Mouse (Mus musculus) intestine, embryonic 16.5 days (tissue): ENCODE measurements around the gene Islr. TPM values are rescaled to one million over a fixed set of nuclear protein-coding genes. Genes with fewer than 3 reads are reported as not detected.
A peak's percentile ranks its signal among the peaks of the same experiment; 100 is the strongest.

Experiments
- ATAC-seq: fragments of 200-750 bp; cut with Nextera tagmentation; 2 replicates; pipeline ENCODE4 v1.8.0; 2017; ENCODE audit warnings: moderate TSS enrichment, moderate library complexity
- H3K27ac ChIP-seq: fragments of 300-500 bp; sonication (generic); 2 replicates; pipeline ENCODE4 v1.5.1; 2014; ENCODE audit warnings: mild to moderate bottlenecking, low read length
- H3K27me3 ChIP-seq: fragments of 300-500 bp; sonication (generic); replicated peaks from 2 replicates; pipeline ENCODE4 v1.6.1; 2014; ENCODE audit warnings: low read length, control low read depth, mixed read lengths; ENCODE audit not compliant: control insufficient read depth, insufficient read depth
- H3K36me3 ChIP-seq: fragments of 300-500 bp; sonication (generic); 2 replicates; pipeline ENCODE4 v1.6.1; 2014; ENCODE audit warnings: low read length, control low read depth; ENCODE audit not compliant: control insufficient read depth, insufficient read depth
- H3K4me1 ChIP-seq: fragments of 300-500 bp; sonication (generic); 2 replicates; pipeline ENCODE4 v1.6.1; 2014; ENCODE audit warnings: low read length, control low read depth, mixed read lengths; ENCODE audit not compliant: control insufficient read depth, insufficient read depth
- H3K4me2 ChIP-seq: fragments of 300-500 bp; sonication (generic); 2 replicates; pipeline ENCODE4 v1.6.1; 2014; ENCODE audit warnings: low read depth, low read length, control low read depth
- H3K4me3 ChIP-seq: fragments of 300-500 bp; sonication (generic); 2 replicates; pipeline ENCODE4 v1.5.1; 2014; ENCODE audit warnings: mild to moderate bottlenecking, low read length
- H3K9ac ChIP-seq: fragments of 300-500 bp; sonication (generic); 2 replicates; pipeline ENCODE4 v1.6.1; 2014; ENCODE audit warnings: low read depth, low read length
- H3K9me3 ChIP-seq: fragments of 300-500 bp; sonication (generic); 2 replicates; pipeline ENCODE4 v1.6.1; 2016; ENCODE audit warnings: low read length, control low read depth; ENCODE audit not compliant: control insufficient read depth
- WGBS: fragments of 180-500 bp; shearing (Covaris S2); extraction: QIAGEN DNeasy Blood & Tissue Kit; methylation state at CpG from one replicate; pipeline ENCODE4 v1.1.7; 2014; 5-methylcytosine and 5-hydroxymethylcytosine counted together
- polyA plus RNA-seq: library from polyadenylated mRNA; unstranded; fragments of >200 nt; fragmentation: Nextera tagmentation; extraction: Ambion mirVana; gene quantifications from 2 replicates; pipeline ENCODE4 v1.2.1, GENCODE M21; 2015

Gene Islr
- polyA plus RNA-seq, 1 experiment from 2014 or later: 77.5 TPM

DNA sequence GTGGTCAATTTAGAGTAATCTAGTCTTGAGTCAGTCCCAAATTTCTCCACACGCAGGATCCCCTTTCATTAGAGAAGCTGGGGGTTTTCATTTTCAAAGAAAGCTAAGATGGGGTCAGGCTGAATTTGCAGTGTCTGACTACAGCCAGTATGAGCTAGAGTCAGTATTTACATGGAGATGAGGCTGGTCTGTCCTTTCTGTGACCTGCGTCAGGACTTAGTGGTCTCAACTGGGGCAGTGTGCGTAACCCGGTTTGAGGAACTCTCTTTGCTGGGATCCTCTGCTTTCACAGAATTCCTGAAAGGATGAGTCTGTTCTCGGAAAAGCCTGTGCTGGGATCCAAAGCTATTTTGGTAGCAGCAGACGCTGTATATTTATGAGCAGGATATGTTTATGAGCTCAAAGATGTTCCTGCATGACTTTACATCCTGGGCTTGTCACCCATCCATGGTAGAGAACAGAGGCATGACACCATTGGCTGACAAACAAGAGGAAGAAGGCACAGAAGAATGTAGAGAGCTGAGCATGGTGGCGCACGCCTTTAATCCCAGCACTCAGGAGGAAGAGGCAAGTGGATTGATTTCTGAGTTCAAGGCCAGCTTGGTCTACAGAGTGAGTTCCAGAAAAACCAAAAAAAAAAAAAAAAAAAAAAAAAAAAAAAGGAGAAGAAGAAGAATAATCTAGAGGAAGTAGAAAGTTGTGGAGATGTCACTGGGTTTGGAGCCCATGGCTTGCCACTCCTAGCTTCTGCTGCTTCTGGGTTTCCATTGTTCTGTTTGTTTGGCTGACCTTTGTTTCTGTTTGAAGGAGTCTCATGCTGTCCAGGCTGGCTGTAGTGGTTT, 5.6 kb upstream of the Islr start:
- 0 out of 2 replicates have a peak, but pooled peaks cover 3% of the 10 kb centered on the region for H3K27me3 ChIP-seq
- H3K27ac ChIP-seq: no peak overlapping the region
- H3K4me1 ChIP-seq: peaks cover 10% of the 10 kb centered on the region
- no peaks in the 10 kb centered on the region for H3K36me3 ChIP-seq
- 64% methylated on average over 8 of the region's 8 CpGs for WGBS
- ATAC-seq: no peak
- no peaks in the 10 kb centered on the region for H3K9me3 ChIP-seq
- H3K9ac ChIP-seq: no peak overlapping the region
- H3K4me2 ChIP-seq: no peak overlapping the region
- H3K4me3 ChIP-seq: no peak overlapping the region

DNA sequence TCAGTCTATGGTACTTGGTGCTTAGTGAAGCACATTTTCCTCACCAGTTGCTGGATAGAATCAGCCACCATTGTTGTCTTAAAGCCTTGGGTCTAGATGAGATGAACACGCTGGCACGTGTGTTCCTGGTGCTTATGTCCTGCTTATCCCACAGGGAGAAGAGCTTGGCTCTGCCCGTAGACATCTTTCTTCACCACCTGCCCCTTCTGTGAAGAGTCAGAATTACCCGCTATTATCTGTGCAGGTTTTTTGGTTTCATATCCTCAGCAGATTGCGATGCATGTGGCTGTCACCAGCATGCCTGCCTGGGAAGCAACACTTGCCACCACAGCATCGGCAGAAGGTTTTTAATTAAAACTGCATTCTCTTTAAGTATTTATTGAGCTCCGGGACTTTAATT, 1.9 kb upstream of the Islr start:
- Histone ChIP-seq H3K9me3 (no peaks in the 10 kb centered on the region), H3K27ac (no peak overlapping the region), H3K9ac (no peak overlapping the region), H3K4me3 (no peak overlapping the region), H3K4me1 (peaks cover 11% of the 10 kb centered on the region), H3K36me3 (no peaks in the 10 kb centered on the region), H3K27me3 (peaks cover 33% of the 10 kb centered on the region), H3K4me2 (no peak overlapping the region)
- 87% methylated on average over 7 of the region's 7 CpGs for WGBS
- ATAC-seq: no peak

DNA sequence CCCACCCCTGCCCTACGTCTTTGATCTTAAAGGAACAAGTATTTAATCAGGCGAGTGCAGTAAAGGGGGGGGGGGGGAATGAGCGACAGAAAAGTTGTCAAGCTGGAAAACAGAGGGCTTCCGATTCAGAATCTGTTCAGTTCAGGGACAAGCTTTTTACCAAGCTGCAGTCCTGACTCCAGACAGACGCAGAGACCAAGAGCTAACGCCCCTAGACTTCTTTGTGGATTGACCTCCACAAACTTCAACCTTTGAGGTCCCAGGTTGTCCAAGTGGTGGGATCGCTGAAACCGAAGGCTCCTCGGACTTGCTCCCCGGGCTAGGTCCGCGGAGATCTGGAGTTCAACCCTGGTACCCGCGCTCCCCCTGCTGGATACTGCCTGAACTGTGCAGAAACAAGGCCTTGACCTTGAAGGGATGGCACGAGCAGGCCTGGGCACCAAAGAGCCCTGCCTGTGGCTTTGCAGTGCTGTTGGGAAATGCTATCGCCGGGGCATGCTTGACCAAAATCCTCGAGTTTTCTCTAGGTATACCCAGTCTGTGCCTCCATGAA, 418 bp upstream of the Islr start:
- Histone ChIP-seq H3K27ac (no peak overlapping the region), H3K4me3 (peak overlapping the region; percentile 53), H3K9ac (peak overlapping the region; percentile 64; the same call in 1 of the 2 replicates), H3K4me1 (peaks cover 11% of the 10 kb centered on the region), H3K9me3 (no peaks in the 10 kb centered on the region), H3K36me3 (no peaks in the 10 kb centered on the region), H3K27me3 (peaks cover 48% of the 10 kb centered on the region), H3K4me2 (peak overlapping the region; percentile 71)
- peak; percentile 83 for ATAC-seq
- WGBS: 2% methylated on average over 18 of the region's 18 CpGs

- Histone ChIP-seq H3K9ac (no peak overlapping the region), H3K4me2 (no peak overlapping the region), H3K36me3 (no peaks in the 10 kb centered on the region), H3K4me3 (no peak overlapping the region), H3K4me1 (peaks cover 23% of the 10 kb centered on the region), H3K27ac (no peak overlapping the region), H3K27me3 (peaks cover 64% of the 10 kb centered on the region), H3K9me3 (no peaks in the 10 kb centered on the region)
- ATAC-seq: no peak
- WGBS: 6% methylated on average over 14 of the region's 14 CpGs
These were observed 1.2 kb downstream of the Islr start for GRCm38 (mm10) chr9:58202676-58203453.

DNA sequence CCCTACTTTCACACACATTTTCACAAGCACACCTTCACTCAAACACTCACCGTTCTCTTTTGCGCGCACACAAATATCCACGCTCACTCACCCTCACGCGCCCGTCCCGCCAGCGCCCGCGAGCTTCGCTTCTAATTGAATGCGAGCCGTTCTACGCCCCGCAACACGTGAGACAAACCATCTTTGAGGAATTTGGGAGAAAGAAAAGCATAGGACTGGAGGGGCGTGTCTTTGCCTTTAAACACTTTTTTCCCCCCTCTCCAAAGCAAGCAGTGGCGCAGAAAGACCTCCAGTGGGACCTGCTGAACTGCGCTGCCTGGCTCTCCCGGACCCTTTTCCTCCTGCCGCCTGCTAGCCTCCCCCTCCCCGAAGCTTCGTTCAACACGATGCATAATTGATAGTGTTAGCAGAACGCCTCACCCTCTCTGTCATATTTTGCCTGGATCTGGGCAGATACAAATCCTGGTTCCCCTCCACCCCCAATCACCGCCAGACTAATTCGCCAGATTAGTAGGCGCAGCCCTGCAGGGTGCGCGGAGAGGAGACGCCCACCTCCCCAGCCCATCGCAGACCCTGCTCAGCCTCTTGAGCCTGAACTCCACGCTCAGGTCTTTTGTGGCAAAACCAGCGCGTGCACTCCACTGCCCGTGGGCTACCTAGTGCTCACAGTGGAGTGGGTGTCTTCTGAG, 2.1 kb downstream of the Islr start:
- H3K9me3 ChIP-seq: no peaks in the 10 kb centered on the region
- H3K27me3 ChIP-seq: peaks cover 73% of the 10 kb centered on the region
- WGBS: 3% methylated on average over 37 of the region's 37 CpGs
- no peak for ATAC-seq
- H3K4me3 ChIP-seq: peak overlapping the region; percentile 11; the same call in 1 of the 2 replicates
- H3K36me3 ChIP-seq: no peaks in the 10 kb centered on the region
- H3K4me2 ChIP-seq: no peak overlapping the region; the same call in 1 of the 2 replicates
- peaks cover 31% of the 10 kb centered on the region for H3K4me1 ChIP-seq
- H3K9ac ChIP-seq: no peak overlapping the region
- H3K27ac ChIP-seq: no peak overlapping the region

DNA sequence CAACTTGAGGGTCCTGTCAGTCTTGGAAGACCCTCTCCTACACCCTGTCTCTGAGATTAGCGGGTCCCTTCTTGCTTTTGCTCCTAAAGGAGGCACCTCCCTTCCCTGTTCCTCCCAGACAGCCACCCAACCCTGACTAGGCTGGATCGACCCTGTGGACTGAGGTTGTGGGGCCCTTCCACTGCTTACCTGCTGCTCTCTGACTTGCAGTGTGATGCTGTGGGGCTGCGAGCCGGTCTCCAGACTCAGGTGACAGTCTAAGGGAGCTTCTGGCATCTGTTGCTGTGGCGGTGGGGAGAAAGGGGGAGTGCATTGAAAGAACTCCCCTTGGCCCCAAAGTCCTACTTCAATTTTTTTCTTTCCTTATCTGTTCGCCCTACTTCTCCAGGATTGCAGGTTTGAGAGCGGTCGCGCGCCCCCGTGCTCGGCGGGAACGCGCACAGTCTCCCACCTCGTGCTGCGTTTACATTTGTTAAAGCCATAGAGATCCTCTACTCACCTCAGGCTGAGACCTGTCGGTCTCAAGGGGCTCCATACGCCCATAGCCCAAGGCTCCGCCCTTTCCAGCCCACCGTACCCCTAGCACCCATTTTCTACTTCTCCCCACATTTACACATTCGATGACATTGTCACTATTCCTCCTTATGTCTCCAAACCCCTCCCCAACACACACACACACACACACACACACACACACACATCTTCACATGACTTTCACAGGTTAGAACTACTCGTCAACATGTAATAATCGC, 2.8 kb downstream of the Islr start:
- Histone ChIP-seq H3K27ac (no peak overlapping the region), H3K4me3 (peak overlapping the region; percentile 13; the same call in 1 of the 2 replicates), H3K9me3 (no peaks in the 10 kb centered on the region), H3K36me3 (no peaks in the 10 kb centered on the region), H3K9ac (no peak overlapping the region), H3K27me3 (peaks cover 80% of the 10 kb centered on the region), H3K4me2 (no peak overlapping the region), H3K4me1 (peaks cover 39% of the 10 kb centered on the region)
- no peak for ATAC-seq
- WGBS: 2% methylated on average over 24 of the region's 24 CpGs

DNA sequence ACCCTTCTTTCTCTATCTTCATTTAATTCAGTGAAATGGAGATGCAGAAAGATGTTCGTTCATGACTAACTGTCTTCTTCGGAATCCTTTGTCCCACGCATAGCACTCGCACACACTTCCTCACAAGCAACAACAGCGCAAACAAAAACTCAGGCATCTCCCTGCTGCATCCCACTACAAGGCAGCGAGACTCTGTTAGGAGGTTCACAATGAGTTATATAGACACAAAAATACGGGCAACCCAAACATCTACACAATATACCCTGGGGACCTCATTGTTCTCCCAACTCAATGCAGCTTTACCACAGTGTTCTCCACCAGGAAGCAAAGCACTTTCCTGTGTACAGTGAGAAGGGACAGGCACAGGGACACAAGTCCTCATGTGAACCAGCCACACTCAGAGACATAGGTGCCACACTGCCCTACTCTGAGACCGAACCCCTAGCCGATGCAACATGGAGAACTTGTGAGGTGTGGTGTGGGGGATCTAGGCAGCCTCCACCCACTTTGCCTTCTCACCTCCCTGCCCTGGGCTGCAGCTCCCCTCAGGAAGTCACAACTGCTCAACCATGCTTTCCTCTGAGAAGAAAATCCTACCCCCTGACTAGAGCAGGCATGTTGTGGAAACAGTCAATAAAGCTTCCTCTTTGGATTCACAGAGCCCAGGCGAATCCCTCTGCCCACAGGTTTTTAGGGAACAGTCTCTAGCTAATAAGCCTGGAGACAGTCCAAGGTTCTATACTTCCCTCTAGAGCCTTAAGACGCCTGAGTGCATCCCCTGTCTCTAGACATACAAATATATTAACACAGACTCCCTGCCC, 3.6 kb downstream of the Islr start:
- Histone ChIP-seq H3K4me2 (no peak overlapping the region), H3K36me3 (no peaks in the 10 kb centered on the region), H3K27ac (no peak overlapping the region), H3K27me3 (peaks cover 88% of the 10 kb centered on the region), H3K4me1 (peaks cover 41% of the 10 kb centered on the region), H3K9me3 (no peaks in the 10 kb centered on the region), H3K4me3 (no peak overlapping the region), H3K9ac (no peak overlapping the region)
- ATAC-seq: no peak
- 11% methylated on average over 11 of the region's 11 CpGs for WGBS
